Mouse (Mus musculus) v-Abl transformed pro-B cells (cell line): ENCODE measurements around the gene Mier1.

Source experiments
- in situ Hi-C, 2 experiments: fragments of 400-800 bp; cut with MboI; formaldehyde crosslinking; loops; one replicate each; pipeline ENCODE4 v1.15.1; 2025; ENCODE audit not compliant: unreplicated experiment in 2 of 2

Gene Mier1

GRCm38 (mm10) chr4:103146339-103146738 is 32.1 kb downstream of the Mier1 start:
- in situ Hi-C loops = loop anchor here (5.0 to 25.0 kb wide), 7 partner anchors 159 to 922 kb away; no protein-coding TSS in a partner anchor

DNA sequence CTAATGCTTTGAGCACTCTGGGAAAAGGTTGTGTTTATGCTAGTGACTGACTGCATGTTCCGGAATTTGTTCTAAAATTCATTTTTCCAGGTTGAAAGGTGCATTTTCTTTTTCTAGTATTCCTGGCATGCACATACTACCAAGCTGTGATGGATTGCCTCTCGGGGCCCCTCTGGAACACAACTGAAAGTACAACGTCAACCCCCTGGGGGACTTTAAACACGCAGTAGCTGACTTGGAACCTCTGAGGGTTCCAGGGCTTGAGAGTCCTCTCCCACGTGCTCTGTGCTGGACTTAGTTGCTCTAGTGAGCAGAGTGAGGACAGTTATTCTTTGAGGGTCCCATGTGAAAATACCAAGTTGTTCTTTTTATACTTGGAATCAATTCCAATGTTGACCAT is 37.8 kb downstream of the Mier1 start:
- in situ Hi-C loops = no loop called here

DNA sequence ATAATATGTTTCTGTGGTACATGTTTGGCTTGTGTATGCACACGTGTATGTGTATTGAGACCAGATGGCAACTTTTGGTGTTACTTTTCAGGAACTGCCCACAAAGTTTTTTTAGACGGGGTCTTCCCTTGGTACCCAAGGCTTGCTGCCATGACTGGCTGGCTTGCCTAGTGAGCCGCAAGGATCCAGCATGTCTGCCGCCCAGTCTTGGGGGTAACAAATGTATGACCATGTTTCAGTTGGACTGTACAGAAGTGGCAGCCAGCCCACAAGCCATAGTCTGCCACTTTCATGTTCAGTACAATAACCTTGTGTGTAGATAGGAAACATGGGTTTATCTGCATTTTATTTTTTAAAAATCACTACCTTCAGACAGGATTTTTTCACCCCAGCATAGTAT is 44.6 kb downstream of the Mier1 start:
- in situ Hi-C loops = no loop called here

GRCm38 (mm10) chr4:103166198-103166597 is 52.0 kb downstream of the Mier1 start:
- in situ Hi-C loops = loop anchor here in 1 of 2 experiments (10.0 kb wide), 1 partner anchor 1729 kb away; no protein-coding TSS in a partner anchor

- in situ Hi-C loops = no loop called here
Measured at GRCm38 (mm10) chr4:103171256-103171655, 57.1 kb downstream of the Mier1 start.

DNA sequence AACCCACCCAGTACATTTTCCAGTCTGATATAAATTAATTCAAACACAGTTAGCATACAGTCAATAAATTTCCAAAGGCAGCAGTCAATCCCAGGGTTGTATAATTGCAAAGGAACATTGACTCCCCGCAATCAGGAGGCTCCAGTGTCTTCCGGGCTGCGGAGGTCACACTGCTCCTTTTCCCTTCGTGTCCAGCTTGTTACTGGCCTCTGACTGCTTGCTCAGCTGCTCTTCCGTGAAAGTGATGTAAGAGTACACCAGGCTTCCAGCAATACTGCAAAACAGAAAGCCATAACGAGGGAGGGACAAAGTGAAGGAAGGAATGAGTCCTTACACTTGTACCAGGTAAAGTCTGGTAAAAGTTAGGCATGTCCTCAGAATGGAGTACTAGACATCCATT is 59.3 kb downstream of the Mier1 start:
- in situ Hi-C loops = no loop called here

- in situ Hi-C loops = no loop called here
Measured at GRCm38 (mm10) chr4:103174001-103174400, 59.8 kb downstream of the Mier1 start.

DNA sequence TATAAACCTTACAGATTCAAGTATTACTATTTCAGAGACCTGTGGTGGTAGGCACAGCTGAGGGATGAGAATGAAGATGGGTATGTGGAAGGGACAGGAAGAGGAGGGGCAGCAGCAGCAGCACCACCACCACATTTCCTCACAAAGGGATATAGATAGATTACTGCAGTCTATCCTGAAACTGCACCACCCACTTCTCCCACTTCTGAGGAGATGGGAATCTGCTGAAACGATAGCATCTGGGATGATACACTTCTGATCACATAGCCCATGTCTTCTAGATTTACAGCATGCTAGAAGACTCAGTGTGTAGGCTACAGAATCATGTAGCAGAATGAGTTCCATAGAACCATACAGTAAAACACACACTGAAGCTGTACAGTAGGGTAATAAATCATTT is 63.5 kb downstream of the Mier1 start:
- in situ Hi-C loops = no loop called here

DNA sequence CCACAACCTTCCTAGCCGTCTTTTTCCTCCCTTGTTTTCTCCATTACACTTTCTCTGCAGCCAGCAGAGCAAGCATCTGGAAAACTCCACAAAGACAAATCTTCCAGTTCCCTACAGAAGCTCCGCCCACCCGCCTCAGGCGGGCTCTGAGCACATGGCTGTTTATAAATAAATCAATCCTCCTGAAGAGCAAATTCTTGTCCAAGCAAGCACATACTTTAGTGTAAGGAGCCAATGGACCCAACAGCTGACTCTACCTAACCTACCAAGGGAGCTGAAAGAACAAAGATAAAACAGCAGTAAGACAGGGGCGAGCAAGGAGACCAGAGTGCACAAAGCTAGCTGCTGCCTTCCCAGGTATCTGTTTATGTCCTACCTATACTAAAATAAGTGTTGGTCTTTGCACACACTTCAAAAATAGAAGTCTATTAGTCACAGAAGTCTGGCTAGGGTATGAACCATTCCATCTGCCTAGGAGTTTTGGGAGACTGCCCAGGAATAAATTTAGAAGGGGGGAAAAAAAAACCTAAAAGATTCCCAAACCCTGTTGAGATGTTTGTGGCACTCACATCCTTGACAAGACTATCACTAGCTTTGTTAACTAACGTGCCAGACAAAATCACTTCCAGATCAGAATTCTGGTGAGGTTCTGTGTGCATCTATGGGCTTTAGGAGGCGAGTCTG is 64.6 kb downstream of the Mier1 start:
- in situ Hi-C loops = no loop called here

DNA sequence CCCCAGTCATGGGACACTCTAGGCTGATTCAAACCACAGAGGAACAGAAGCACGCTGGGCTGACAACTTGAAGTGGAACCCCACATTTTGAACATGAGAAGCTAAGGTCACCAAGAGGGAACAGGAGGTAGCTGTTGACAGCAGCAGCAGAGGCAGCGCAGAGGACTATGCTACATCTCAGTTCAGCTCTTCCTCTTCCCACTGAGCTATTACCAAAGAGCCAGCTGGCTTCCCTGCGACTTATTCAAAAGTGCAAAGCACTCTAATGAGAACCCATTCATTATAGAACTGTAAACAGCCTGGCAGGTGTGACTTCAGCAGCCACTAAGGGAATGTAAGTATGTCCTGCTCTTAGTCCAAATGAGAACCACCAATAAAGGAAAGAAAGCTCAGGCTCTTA is 65.4 kb downstream of the Mier1 start:
- in situ Hi-C loops = no loop called here

DNA sequence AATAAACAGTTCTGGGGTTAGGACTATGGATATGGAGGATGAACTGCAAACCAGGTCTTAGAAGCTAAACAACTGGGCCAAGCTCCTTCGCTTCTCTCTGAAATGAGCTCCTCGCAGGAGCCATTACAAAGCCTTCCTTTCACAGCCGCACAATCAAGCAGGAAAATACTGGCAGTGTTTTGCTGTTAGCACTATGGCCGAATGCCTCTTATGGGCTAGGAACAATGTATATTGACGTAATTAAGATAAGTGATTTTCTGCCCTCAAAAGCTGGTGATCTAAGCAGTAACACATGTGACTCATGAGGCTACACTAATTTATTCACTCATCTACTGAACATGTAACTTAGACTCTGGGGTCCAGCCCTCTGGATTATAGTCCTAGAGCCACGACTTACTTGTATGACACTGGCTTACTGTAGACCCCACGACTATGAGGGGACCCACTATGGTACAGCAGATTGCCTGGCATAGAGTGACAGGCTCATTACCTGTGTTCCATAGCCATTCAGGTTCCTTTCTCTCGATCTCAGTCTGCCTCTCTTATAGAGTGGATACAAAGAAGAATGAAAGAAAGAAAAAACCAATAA is 66.2 kb downstream of the Mier1 start:
- in situ Hi-C loops = no loop called here

- in situ Hi-C loops = no loop called here
Measured at GRCm38 (mm10) chr4:103188786-103189640, 74.8 kb downstream of the Mier1 start.

GRCm38 (mm10) chr4:103192421-103192820 is 78.2 kb downstream of the Mier1 start:
- in situ Hi-C loops = no loop called here

GRCm38 (mm10) chr4:103197401-103197800 is 83.2 kb downstream of the Mier1 start:
- in situ Hi-C loops = no loop called here

DNA sequence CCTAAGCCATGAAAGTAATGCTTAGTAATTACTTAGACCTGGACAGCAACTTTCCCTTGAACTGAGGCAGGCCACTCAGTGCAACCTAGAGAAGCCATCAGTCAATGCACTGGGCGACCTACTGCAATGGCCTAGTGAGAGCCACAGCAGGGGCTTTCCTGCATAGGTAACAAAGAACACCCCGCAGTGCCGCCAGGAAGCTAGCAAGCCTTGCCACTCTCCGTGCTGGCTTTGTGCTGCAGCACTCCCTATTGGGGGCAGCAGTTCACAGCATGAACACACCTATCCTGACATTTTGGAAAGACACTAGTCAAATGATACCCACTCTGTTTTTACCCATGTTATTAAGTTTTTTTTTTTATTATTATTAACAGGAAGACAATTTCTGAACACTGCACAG is 84.9 kb downstream of the Mier1 start:
- in situ Hi-C loops = no loop called here

- in situ Hi-C loops = no loop called here
Measured at GRCm38 (mm10) chr4:103200046-103200445, 85.9 kb downstream of the Mier1 start.

GRCm38 (mm10) chr4:103203646-103204045 is 89.5 kb downstream of the Mier1 start:
- in situ Hi-C loops = no loop called here

- in situ Hi-C loops = no loop called here
Measured at GRCm38 (mm10) chr4:103208553-103208952, 94.4 kb downstream of the Mier1 start.

DNA sequence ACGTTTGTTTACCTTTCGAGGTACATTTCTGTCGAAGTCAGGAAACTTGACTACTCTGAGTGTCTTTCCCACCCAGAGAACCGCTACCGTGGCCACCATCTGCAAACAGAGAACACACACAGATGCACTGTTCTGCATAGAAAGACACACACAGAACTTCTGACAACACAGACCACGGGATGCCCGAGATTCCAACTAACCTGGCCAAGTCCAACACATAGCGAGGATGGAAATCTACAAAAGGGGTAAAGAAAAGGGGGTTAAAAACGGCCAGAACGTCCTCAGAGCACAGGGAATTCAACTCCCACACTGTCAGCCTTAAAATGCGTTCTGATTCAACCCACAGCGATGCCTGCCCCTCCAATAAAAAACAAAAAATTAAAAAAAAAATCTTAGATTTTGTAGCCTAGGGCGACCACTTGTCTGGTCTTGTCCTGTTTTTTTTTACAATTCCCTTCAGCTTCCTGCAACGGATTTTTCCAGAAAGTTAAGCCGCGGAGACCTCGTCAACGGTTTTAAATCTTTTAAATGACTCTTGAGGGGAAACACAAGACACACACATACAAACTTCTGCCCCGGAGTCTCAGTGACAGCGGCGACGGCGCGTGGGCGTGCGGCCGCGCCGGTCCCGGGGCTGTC is 99.8 kb downstream of the Mier1 start:
- in situ Hi-C loops = loop anchor here in 1 of 2 experiments (10.0 kb wide), 1 partner anchor 101 kb away; the partner anchor contains the start of gene Oma1

DNA sequence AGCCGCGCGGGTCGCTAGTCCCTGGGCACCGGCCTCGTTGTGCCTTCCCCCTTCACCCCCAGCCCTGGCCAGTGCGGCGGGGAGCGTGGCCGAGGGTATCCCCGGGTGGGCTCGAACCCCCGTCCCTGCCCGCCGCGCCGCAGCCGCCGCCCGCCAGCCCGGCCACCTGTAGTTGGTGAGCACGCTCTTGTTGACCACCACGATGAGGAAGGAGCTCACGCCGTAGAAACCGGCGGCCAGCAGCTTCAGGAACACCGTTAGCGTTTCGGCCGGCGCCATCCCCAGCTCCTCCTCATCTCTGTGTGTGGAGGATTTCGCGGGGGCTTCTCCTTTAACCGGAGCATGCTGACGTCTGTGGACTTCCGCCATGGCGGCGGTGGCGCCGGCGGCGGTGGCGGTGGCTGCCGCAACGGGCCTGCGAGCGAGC is 100.3 kb downstream of the Mier1 start:
- in situ Hi-C loops = loop anchor here in 1 of 2 experiments (10.0 kb wide), 1 partner anchor 100 kb away; the partner anchor contains the start of gene Oma1
